ENCODE assay signal across 25 mouse cellular contexts in genomic region chr8:119503191-119503767, GRCm38 (mm10). TPM values are rescaled to one million over a fixed set of nuclear protein-coding genes. Genes with fewer than 3 reads are reported as not detected.
DNase-seq lines count a peak whose midpoint lies in the region; ATAC-seq and TF ChIP-seq lines count a peak whose summit lies in the region.
"Had no signal": no experiment of that assay in that cellular context is flagged by ENCODE, and none has a peak within 500 bp of the region (broad histone marks: within the 10 kb centered on the region; RNA-seq: fewer than 3 reads in every experiment).

No protein-coding gene starts in this region.

- H3K4me2 ChIP-seq in midbrain, embryonic 11.5 days = no peak overlapping the region
- no peak overlapping the region for H3K4me2 ChIP-seq in midbrain, postnatal 0 days (ENCODE audit: low read depth, low read length, poor library complexity, severe bottlenecking)
- H3K4me2 ChIP-seq in embryonic facial prominence, embryonic 14.5 days (ENCODE audit: low read depth, low read length) = no peak overlapping the region
- H3K4me2 ChIP-seq in limb, embryonic 11.5 days (ENCODE audit: low read depth, severe bottlenecking) = no peak overlapping the region
- H3K4me2 ChIP-seq in heart, embryonic 12.5 days = no peak overlapping the region
- H3K4me2 ChIP-seq: embryonic facial prominence, embryonic 13.5 days; neural tube, embryonic 15.5 days had no signal

- peaks cover 12% of the 10 kb centered on the region for H3K4me1 ChIP-seq in midbrain, embryonic 11.5 days (ENCODE audit: control insufficient read depth, insufficient read depth, low read length)
- no peaks in the 10 kb centered on the region for H3K4me1 ChIP-seq in midbrain, postnatal 0 days (ENCODE audit: insufficient read depth, low read length)
- no peaks in the 10 kb centered on the region for H3K4me1 ChIP-seq in embryonic facial prominence, embryonic 14.5 days (ENCODE audit: control insufficient read depth, insufficient read depth, low read length)
- H3K4me1 ChIP-seq in limb, embryonic 11.5 days (ENCODE audit: control insufficient read depth, insufficient read depth, low read length) = peaks cover 21% of the 10 kb centered on the region
- H3K4me1 ChIP-seq in heart, embryonic 12.5 days (replicated peaks) = peaks cover 28% of the 10 kb centered on the region
- H3K4me1 ChIP-seq: neural tube, embryonic 15.5 days had no signal

- DNase-seq in cerebellum, adult 11-12 months = peak; percentile 30
- no peak for DNase-seq in cerebellum, adult 11 months
- DNase-seq in midbrain, embryonic 11.5 days (ENCODE audit: low spot score, missing footprints) = no peak
- no peak for DNase-seq in midbrain, postnatal 0 days (ENCODE audit: low spot score)
- DNase-seq in embryonic facial prominence, embryonic 14.5 days (ENCODE audit: low spot score) = peak; percentile 31
- no peak for DNase-seq in limb, embryonic 11.5 days (ENCODE audit: low spot score)
- DNase-seq in adrenal gland, adult 18-20 months (ENCODE audit: low spot score in 2 of 2) = no peak
- DNase-seq: adrenal gland, adult 2 months; gastrocnemius, adult 2 months; kidney, adult 18-20 months; kidney, postnatal 25 days; layer of hippocampus, adult 9-11 months; lung, adult 2 months; right cerebral cortex, postnatal 4 days; thymus, postnatal 4 days had no signal

- no peak overlapping the region for H3K9ac ChIP-seq in midbrain, embryonic 11.5 days (ENCODE audit: low read length)
- H3K9ac ChIP-seq in midbrain, postnatal 0 days (replicated peaks; ENCODE audit: low read length, poor library complexity, severe bottlenecking) = no peak overlapping the region
- H3K9ac ChIP-seq in embryonic facial prominence, embryonic 14.5 days (ENCODE audit: low read depth, low read length) = no peak overlapping the region
- H3K9ac ChIP-seq in limb, embryonic 11.5 days (ENCODE audit: low read length) = no peak overlapping the region
- no peak overlapping the region for H3K9ac ChIP-seq in heart, embryonic 12.5 days
- H3K9ac ChIP-seq: embryonic facial prominence, embryonic 13.5 days; neural tube, embryonic 15.5 days had no signal

- H3K4me3 ChIP-seq in midbrain, embryonic 11.5 days (ENCODE audit: low read depth, low read length) = no peak overlapping the region
- no peak overlapping the region for H3K4me3 ChIP-seq in midbrain, postnatal 0 days (ENCODE audit: low read depth, low read length)
- H3K4me3 ChIP-seq in embryonic facial prominence, embryonic 14.5 days (ENCODE audit: low read depth, low read length) = no peak overlapping the region
- H3K4me3 ChIP-seq in limb, embryonic 11.5 days (ENCODE audit: low read depth, low read length) = no peak overlapping the region
- H3K4me3 ChIP-seq in heart, embryonic 12.5 days = no peak overlapping the region
- H3K4me3 ChIP-seq: embryonic facial prominence, embryonic 13.5 days; gastrocnemius, adult 2 months; neural tube, embryonic 15.5 days had no signal

- H3K36me3 ChIP-seq in midbrain, embryonic 11.5 days (ENCODE audit: control insufficient read depth, insufficient read depth, low read length) = peaks cover 3% of the 10 kb centered on the region; the same call in 1 of the 2 replicates
- H3K36me3 ChIP-seq in midbrain, postnatal 0 days (ENCODE audit: insufficient read depth, low read length) = peaks cover 9% of the 10 kb centered on the region
- H3K36me3 ChIP-seq in embryonic facial prominence, embryonic 14.5 days (ENCODE audit: control insufficient read depth, insufficient read depth, low read length) = peaks cover 18% of the 10 kb centered on the region
- H3K36me3 ChIP-seq in limb, embryonic 11.5 days (ENCODE audit: control insufficient read depth, insufficient read depth, low read length) = no peaks in the 10 kb centered on the region; the same call in 1 of the 2 replicates
- H3K36me3 ChIP-seq in heart, embryonic 12.5 days = peaks cover 20% of the 10 kb centered on the region

- TF ChIP-seq CTCF in midbrain, postnatal 0 days (IDR thresholded peaks at IDR 0.05) = no peak

- 35% methylated on average over 10 of the region's 10 CpGs for WGBS in midbrain, embryonic 11.5 days
- WGBS in midbrain, postnatal 0 days = 43% methylated on average over 10 of the region's 10 CpGs
- 44% methylated on average over 7 of the region's 10 CpGs for WGBS in embryonic facial prominence, embryonic 14.5 days
- WGBS in limb, embryonic 11.5 days = 19% methylated on average over 10 of the region's 10 CpGs
- 46% methylated on average over 10 of the region's 10 CpGs for WGBS in heart, embryonic 12.5 days

- ATAC-seq in midbrain, embryonic 11.5 days (ENCODE audit: low FRiP score) = 0 out of 2 replicates have a peak, but pooled peaks have one; percentile 17
- ATAC-seq in midbrain, postnatal 0 days (ENCODE audit: low FRiP score) = no peak
- ATAC-seq in embryonic facial prominence, embryonic 14.5 days (ENCODE audit: low read depth) = peak; percentile 62
- ATAC-seq in limb, embryonic 11.5 days (ENCODE audit: insufficient number of reproducible peaks, low FRiP score, low TSS enrichment, low read depth) = no peak
- no peak for ATAC-seq in heart, embryonic 12.5 days (ENCODE audit: insufficient number of reproducible peaks, low FRiP score)
- ATAC-seq: CD4-positive, CD25-positive, alpha-beta regulatory T cell, adult 4 months had no signal

- no peaks in the 10 kb centered on the region for H3K9me3 ChIP-seq in midbrain, embryonic 11.5 days (ENCODE audit: control insufficient read depth, low read length)
- no peaks in the 10 kb centered on the region for H3K9me3 ChIP-seq in midbrain, postnatal 0 days (ENCODE audit: low read length)
- no peaks in the 10 kb centered on the region for H3K9me3 ChIP-seq in embryonic facial prominence, embryonic 14.5 days (ENCODE audit: control insufficient read depth, low read length)
- H3K9me3 ChIP-seq in limb, embryonic 11.5 days (ENCODE audit: control insufficient read depth, low read length) = no peaks in the 10 kb centered on the region
- H3K9me3 ChIP-seq in heart, embryonic 12.5 days (replicated peaks) = no peaks in the 10 kb centered on the region
- H3K9me3 ChIP-seq: embryonic facial prominence, embryonic 13.5 days; G1E; neural tube, embryonic 15.5 days had no signal

- no peaks in the 10 kb centered on the region for H3K27me3 ChIP-seq in midbrain, embryonic 11.5 days (ENCODE audit: control insufficient read depth, insufficient read depth, low read length)
- H3K27me3 ChIP-seq in midbrain, postnatal 0 days (ENCODE audit: insufficient read depth, low read length) = no peaks in the 10 kb centered on the region
- no peaks in the 10 kb centered on the region for H3K27me3 ChIP-seq in embryonic facial prominence, embryonic 14.5 days (replicated peaks; ENCODE audit: control insufficient read depth, insufficient read depth, low read length)
- H3K27me3 ChIP-seq in limb, embryonic 11.5 days (ENCODE audit: control insufficient read depth, insufficient read depth, low read length) = no peaks in the 10 kb centered on the region
- H3K27me3 ChIP-seq in heart, embryonic 12.5 days (replicated peaks) = peaks cover 40% of the 10 kb centered on the region
- H3K27me3 ChIP-seq: embryonic facial prominence, embryonic 13.5 days had no signal

- H3K27ac ChIP-seq in midbrain, embryonic 11.5 days (ENCODE audit: low read depth, low read length) = no peak overlapping the region
- H3K27ac ChIP-seq in midbrain, postnatal 0 days (ENCODE audit: low read depth, low read length) = no peak overlapping the region
- H3K27ac ChIP-seq in embryonic facial prominence, embryonic 14.5 days (replicated peaks; ENCODE audit: low read depth, low read length) = no peak overlapping the region
- 0 out of 2 replicates have a peak overlapping the region, but pooled peaks have one; percentile 33 for H3K27ac ChIP-seq in limb, embryonic 11.5 days (replicated peaks; ENCODE audit: low read depth, low read length)
- no peak overlapping the region for H3K27ac ChIP-seq in heart, embryonic 12.5 days (ENCODE audit: poor library complexity, severe bottlenecking)
- H3K27ac ChIP-seq: embryonic facial prominence, embryonic 13.5 days; gastrocnemius, adult 2 months; neural tube, embryonic 15.5 days had no signal

RNA-seq across cellular contexts. Expression of gene Slc38a8, which starts 1.8 kb away (rescaled TPM):
- polyA plus RNA-seq in midbrain, embryonic 11.5 days (2014; fragmentation: Nextera tagmentation; extraction: Ambion mirVana) = not detected in 2 replicates
- total RNA-seq in midbrain, postnatal 0 days (2014; rRNA removed) = 0.16 and 0.19 TPM in 2 replicates
- polyA plus RNA-seq in midbrain, postnatal 0 days (2015; fragmentation: Nextera tagmentation; extraction: Ambion mirVana) = 0.09 and 0.12 TPM in 2 replicates
- 0.17 TPM in 1 of 2 replicates, not detected in the other for polyA plus RNA-seq in embryonic facial prominence, embryonic 14.5 days (2014; fragmentation: Nextera tagmentation; extraction: Ambion mirVana)
- polyA plus RNA-seq in limb, embryonic 11.5 days (2014; fragmentation: Nextera tagmentation; extraction: Ambion mirVana) = not detected in 2 replicates
- not detected in 2 replicates for polyA plus RNA-seq in heart, embryonic 12.5 days (2016; fragmentation: Nextera tagmentation; extraction: Ambion mirVana)
- not detected for total RNA-seq in adrenal gland, adult 18-20 months (2021)
- total RNA-seq: adrenal gland, adult 2 months; gastrocnemius, adult 2 months; granulocyte monocyte progenitor cell, adult 5-6 weeks; hematopoietic stem cell, adult 5-6 weeks; liver, adult 2 months; megakaryocyte progenitor cell, adult 5-6 weeks had no signal
- polyA plus RNA-seq: CD4-positive, CD25-positive, alpha-beta regulatory T cell, adult 4 months; G1E; heart, embryonic 14.5 days; liver, adult 2 months; neural tube, embryonic 15.5 days had no signal

RNA-seq across cellular contexts. Expression of gene Mbtps1, which starts 55.3 kb away (rescaled TPM):
- 83.3 and 84.6 TPM in 2 replicates for polyA plus RNA-seq in midbrain, embryonic 11.5 days (2014; fragmentation: Nextera tagmentation; extraction: Ambion mirVana)
- total RNA-seq in midbrain, postnatal 0 days (2014; rRNA removed) = 68.8 and 72.7 TPM in 2 replicates
- 45.5 and 46.0 TPM in 2 replicates for polyA plus RNA-seq in midbrain, postnatal 0 days (2015; fragmentation: Nextera tagmentation; extraction: Ambion mirVana)
- polyA plus RNA-seq in embryonic facial prominence, embryonic 14.5 days (2014; fragmentation: Nextera tagmentation; extraction: Ambion mirVana) = 110 and 124 TPM in 2 replicates
- polyA plus RNA-seq in limb, embryonic 11.5 days (2014; fragmentation: Nextera tagmentation; extraction: Ambion mirVana) = 116 and 126 TPM in 2 replicates
- polyA plus RNA-seq in heart, embryonic 12.5 days (2016; fragmentation: Nextera tagmentation; extraction: Ambion mirVana) = 98.5 and 99.4 TPM in 2 replicates
- 10 to 100 TPM; 74.1 to 93.5 TPM for total RNA-seq in adrenal gland, adult 18-20 months (2021)

RNA-seq across cellular contexts. Expression of gene Necab2, which starts 56.8 kb away (rescaled TPM):
- 18.9 and 20.3 TPM in 2 replicates for polyA plus RNA-seq in midbrain, embryonic 11.5 days (2014; fragmentation: Nextera tagmentation; extraction: Ambion mirVana)
- 106 and 119 TPM in 2 replicates for total RNA-seq in midbrain, postnatal 0 days (2014; rRNA removed)
- 76.6 and 84.6 TPM in 2 replicates for polyA plus RNA-seq in midbrain, postnatal 0 days (2015; fragmentation: Nextera tagmentation; extraction: Ambion mirVana)
- polyA plus RNA-seq in embryonic facial prominence, embryonic 14.5 days (2014; fragmentation: Nextera tagmentation; extraction: Ambion mirVana) = 3.2 and 3.7 TPM in 2 replicates
- 2.8 and 3.2 TPM in 2 replicates for polyA plus RNA-seq in limb, embryonic 11.5 days (2014; fragmentation: Nextera tagmentation; extraction: Ambion mirVana)
- 0.71 and 0.75 TPM in 2 replicates for polyA plus RNA-seq in heart, embryonic 12.5 days (2016; fragmentation: Nextera tagmentation; extraction: Ambion mirVana)
- 1 to 10 TPM; 6.2 to 8.6 TPM for total RNA-seq in adrenal gland, adult 18-20 months (2021)
- total RNA-seq: G1E; gastrocnemius, adult 2 months; granulocyte monocyte progenitor cell, adult 5-6 weeks; hematopoietic stem cell, adult 5-6 weeks; liver, adult 2 months; megakaryocyte progenitor cell, adult 5-6 weeks had no signal
- polyA plus RNA-seq: CD4-positive, CD25-positive, alpha-beta regulatory T cell, adult 4 months; G1E had no signal

Comparison
In these comparisons a context has a peak if more than half of its experiments do, and no peak if none do; other contexts are left out.
1. DNase-seq: peak in cerebellum, adult 11-12 months (single experiment) and embryonic facial prominence, embryonic 14.5 days (single experiment); none in cerebellum, adult 11 months (single experiment), midbrain, embryonic 11.5 days (single experiment), midbrain, postnatal 0 days (single experiment), limb, embryonic 11.5 days (single experiment) and adrenal gland, adult 18-20 months (0 of 2).
2. ATAC-seq: peak in midbrain, embryonic 11.5 days (single experiment) and embryonic facial prominence, embryonic 14.5 days (single experiment); none in midbrain, postnatal 0 days (single experiment), limb, embryonic 11.5 days (single experiment) and heart, embryonic 12.5 days (single experiment).